ENCODE assay signal across 8 mouse cellular contexts in the genomic region with DNA sequence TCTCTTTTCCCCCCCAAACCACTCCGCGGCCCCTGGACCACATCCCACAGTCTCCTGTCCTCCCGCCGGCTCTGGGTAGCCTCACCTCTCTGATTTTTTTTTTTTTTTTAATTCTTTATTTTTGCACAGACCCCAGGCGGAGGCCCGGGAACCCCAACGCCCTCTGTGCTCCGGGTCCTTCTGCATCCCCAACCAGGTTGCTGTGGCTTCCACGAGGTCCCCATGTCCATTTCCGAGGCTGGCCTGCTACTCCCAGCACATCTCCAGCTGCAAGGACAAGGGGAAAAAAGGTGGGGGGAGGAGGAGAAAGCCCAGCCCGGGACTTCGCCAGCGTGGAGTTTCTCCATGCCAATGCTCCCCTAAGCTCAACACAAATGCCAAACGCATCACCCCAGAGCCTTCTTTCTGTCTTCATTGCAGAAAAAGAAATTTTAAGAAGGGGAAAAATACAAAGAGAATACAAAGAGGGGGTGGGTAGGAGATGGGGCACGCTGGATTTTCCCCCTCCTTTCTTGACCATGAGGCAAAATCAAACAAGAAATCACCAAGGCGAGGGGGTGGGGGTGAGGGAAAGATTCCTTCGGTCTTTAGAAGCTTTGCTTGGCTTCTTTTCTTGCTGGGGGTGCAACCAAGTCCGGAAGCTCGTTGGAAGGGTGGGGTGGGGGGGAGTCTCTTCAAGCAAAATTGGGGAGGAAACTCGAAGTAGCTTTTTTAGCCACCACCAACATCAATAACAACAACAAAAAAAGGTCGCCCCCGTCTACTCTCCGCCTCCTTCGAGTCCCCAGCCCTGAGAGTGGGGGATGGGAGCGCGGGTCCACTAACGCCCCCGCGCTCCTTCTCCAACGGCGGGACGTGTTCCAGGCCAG. TPM values are rescaled to one million over a fixed set of nuclear protein-coding genes. Genes with fewer than 3 reads are reported as not detected.
DNase-seq lines count a peak whose midpoint lies in the region; ATAC-seq lines count a peak whose summit lies in the region.

No protein-coding gene starts in this region.

- H3K9ac ChIP-seq in embryonic facial prominence, embryonic 11.5 days (replicated peaks; ENCODE audit: low read length), result peak overlapping the region; percentile 99
- H3K9ac ChIP-seq in heart, embryonic 12.5 days, result peak overlapping the region; percentile 100
- H3K9ac ChIP-seq in kidney, embryonic 15.5 days, result peak overlapping the region; percentile 95
- peak overlapping the region; percentile 71 for H3K9ac ChIP-seq in liver, embryonic 12.5 days
- peak overlapping the region; percentile 100 for H3K9ac ChIP-seq in neural tube, embryonic 12.5 days

- H3K36me3 ChIP-seq in megakaryocyte, embryonic 14.5 days (replicated peaks; ENCODE audit: low read length), result no peaks in the 10 kb centered on the region
- no peaks in the 10 kb centered on the region; the same call in 1 of the 2 replicates for H3K36me3 ChIP-seq in embryonic facial prominence, embryonic 11.5 days (replicated peaks; ENCODE audit: control insufficient read depth, insufficient read depth, low read depth, low read length)
- peaks cover 10% of the 10 kb centered on the region; the same call in 1 of the 2 replicates for H3K36me3 ChIP-seq in heart, embryonic 12.5 days
- peaks cover 3% of the 10 kb centered on the region; the same call in 1 of the 2 replicates for H3K36me3 ChIP-seq in kidney, embryonic 15.5 days
- H3K36me3 ChIP-seq in liver, embryonic 12.5 days, result no peaks in the 10 kb centered on the region
- H3K36me3 ChIP-seq in neural tube, embryonic 12.5 days, result peaks cover 4% of the 10 kb centered on the region; the same call in 1 of the 2 replicates

- H3K4me2 ChIP-seq in embryonic facial prominence, embryonic 11.5 days (ENCODE audit: low read depth, low read length), result peak overlapping the region; percentile 28
- peak overlapping the region; percentile 65 for H3K4me2 ChIP-seq in heart, embryonic 12.5 days
- H3K4me2 ChIP-seq in kidney, embryonic 15.5 days, result peak overlapping the region; percentile 65
- H3K4me2 ChIP-seq in liver, embryonic 12.5 days, result peak overlapping the region; percentile 83
- H3K4me2 ChIP-seq in neural tube, embryonic 12.5 days (replicated peaks), result peak overlapping the region; percentile 58

- no peak for ATAC-seq in megakaryocyte, adult 5-6 weeks (ENCODE audit: poor library complexity, severe bottlenecking)
- 0 out of 2 replicates have a peak, but pooled peaks have one; percentile 1 for ATAC-seq in embryonic facial prominence, embryonic 11.5 days (replicated peaks; ENCODE audit: insufficient number of reproducible peaks, low FRiP score, low TSS enrichment, low read depth)
- ATAC-seq in heart, embryonic 12.5 days (ENCODE audit: insufficient number of reproducible peaks, low FRiP score), result no peak
- ATAC-seq in kidney, embryonic 15.5 days (replicated peaks; ENCODE audit: low FRiP score), result 0 out of 2 replicates have a peak, but pooled peaks have one; percentile 5
- ATAC-seq in liver, embryonic 12.5 days, result no peak
- ATAC-seq in neural tube, embryonic 12.5 days (ENCODE audit: low FRiP score, low read depth), result no peak

- peak overlapping the region; percentile 88 for H3K4me3 ChIP-seq in megakaryocyte, embryonic 14.5 days (replicated peaks)
- peak overlapping the region; percentile 100 for H3K4me3 ChIP-seq in embryonic facial prominence, embryonic 11.5 days (ENCODE audit: low read depth, low read length)
- peak overlapping the region; percentile 99 for H3K4me3 ChIP-seq in heart, embryonic 12.5 days
- H3K4me3 ChIP-seq in kidney, embryonic 15.5 days (replicated peaks), result peak overlapping the region; percentile 72
- H3K4me3 ChIP-seq in liver, embryonic 12.5 days, result peak overlapping the region; percentile 65
- peak overlapping the region; percentile 99 for H3K4me3 ChIP-seq in neural tube, embryonic 12.5 days

- peak overlapping the region; percentile 100 for H3K27ac ChIP-seq in embryonic facial prominence, embryonic 11.5 days (replicated peaks; ENCODE audit: low read depth, low read length)
- H3K27ac ChIP-seq in heart, embryonic 12.5 days (ENCODE audit: poor library complexity, severe bottlenecking), result peak overlapping the region; percentile 100
- H3K27ac ChIP-seq in kidney, embryonic 15.5 days, result peak overlapping the region; percentile 99
- H3K27ac ChIP-seq in liver, embryonic 12.5 days, result 0 out of 2 replicates have a peak overlapping the region, but pooled peaks have one; percentile 41
- peak overlapping the region; percentile 100 for H3K27ac ChIP-seq in neural tube, embryonic 12.5 days

- H3K9me3 ChIP-seq in megakaryocyte, embryonic 14.5 days, result no peaks in the 10 kb centered on the region
- H3K9me3 ChIP-seq in embryonic facial prominence, embryonic 11.5 days (replicated peaks; ENCODE audit: control insufficient read depth, low read length), result no peaks in the 10 kb centered on the region
- H3K9me3 ChIP-seq in heart, embryonic 12.5 days (replicated peaks), result no peaks in the 10 kb centered on the region
- H3K9me3 ChIP-seq in kidney, embryonic 15.5 days (replicated peaks), result no peaks in the 10 kb centered on the region
- no peaks in the 10 kb centered on the region for H3K9me3 ChIP-seq in liver, embryonic 12.5 days (replicated peaks)
- no peaks in the 10 kb centered on the region for H3K9me3 ChIP-seq in neural tube, embryonic 12.5 days

- DNase-seq in embryonic facial prominence, embryonic 11.5 days (ENCODE audit: low spot score), result peak; percentile 80
- peak; percentile 74 for DNase-seq in thymus, postnatal 25 days

- H3K27me3 ChIP-seq in megakaryocyte, embryonic 14.5 days (replicated peaks), result peaks cover 46% of the 10 kb centered on the region
- no peaks in the 10 kb centered on the region for H3K27me3 ChIP-seq in embryonic facial prominence, embryonic 11.5 days (ENCODE audit: control insufficient read depth, insufficient read depth, low read length)
- H3K27me3 ChIP-seq in heart, embryonic 12.5 days (replicated peaks), result no peaks in the 10 kb centered on the region
- H3K27me3 ChIP-seq in kidney, embryonic 15.5 days, result no peaks in the 10 kb centered on the region
- H3K27me3 ChIP-seq in liver, embryonic 12.5 days (replicated peaks), result peaks cover 56% of the 10 kb centered on the region
- no peaks in the 10 kb centered on the region for H3K27me3 ChIP-seq in neural tube, embryonic 12.5 days (replicated peaks)

- WGBS in embryonic facial prominence, embryonic 11.5 days, result under 1% methylated on average over 32 of the region's 32 CpGs
- under 1% methylated on average over 32 of the region's 32 CpGs for WGBS in heart, embryonic 12.5 days
- under 1% methylated on average over 32 of the region's 32 CpGs for WGBS in kidney, embryonic 15.5 days
- WGBS in liver, embryonic 12.5 days (ENCODE audit: insufficient replicate concordance), result 2% methylated on average over 32 of the region's 32 CpGs
- under 1% methylated on average over 32 of the region's 32 CpGs for WGBS in neural tube, embryonic 12.5 days

- H3K4me1 ChIP-seq in megakaryocyte, embryonic 14.5 days, result peaks cover 52% of the 10 kb centered on the region
- H3K4me1 ChIP-seq in embryonic facial prominence, embryonic 11.5 days (ENCODE audit: control insufficient read depth, insufficient read depth, low read length), result no peaks in the 10 kb centered on the region
- peaks cover 15% of the 10 kb centered on the region for H3K4me1 ChIP-seq in heart, embryonic 12.5 days (replicated peaks)
- peaks cover 31% of the 10 kb centered on the region for H3K4me1 ChIP-seq in kidney, embryonic 15.5 days
- H3K4me1 ChIP-seq in liver, embryonic 12.5 days, result peaks cover 39% of the 10 kb centered on the region
- H3K4me1 ChIP-seq in neural tube, embryonic 12.5 days, result peaks cover 19% of the 10 kb centered on the region

RNA-seq across cellular contexts. Expression of a gene that starts 2.7 kb away (rescaled TPM):
- polyA plus RNA-seq in megakaryocyte, embryonic 14.5 days (2012; ENCODE audit: insufficient read depth, low replicate concordance), result 18.8 and 21.8 TPM in 2 replicates
- total RNA-seq in megakaryocyte, adult 5-6 weeks (2015), result 1.7 and 2.5 TPM in 2 replicates
- total RNA-seq in megakaryocyte, adult 5-6 weeks (2017), result 1.7 and 3.8 TPM in 2 replicates
- 111 and 126 TPM in 2 replicates for polyA plus RNA-seq in embryonic facial prominence, embryonic 11.5 days (2014; fragmentation: Nextera tagmentation; extraction: Ambion mirVana)
- polyA plus RNA-seq in heart, embryonic 12.5 days (2016; fragmentation: Nextera tagmentation; extraction: Ambion mirVana), result 78.2 and 84.1 TPM in 2 replicates
- polyA plus RNA-seq in kidney, embryonic 15.5 days (2015; fragmentation: Nextera tagmentation; extraction: Ambion mirVana), result 49.0 and 50.1 TPM in 2 replicates
- 9.3 and 11.2 TPM in 2 replicates for polyA plus RNA-seq in liver, embryonic 12.5 days (2016; fragmentation: Nextera tagmentation; extraction: Ambion mirVana)
- 255 and 261 TPM in 2 replicates for polyA plus RNA-seq in neural tube, embryonic 12.5 days (2016; fragmentation: Nextera tagmentation; extraction: Ambion mirVana)

Comparison
In these comparisons a context has a peak if more than half of its experiments do, and no peak if none do; other contexts are left out.
1. ATAC-seq: peak in embryonic facial prominence, embryonic 11.5 days (single experiment) and kidney, embryonic 15.5 days (single experiment); none in megakaryocyte, adult 5-6 weeks (single experiment), heart, embryonic 12.5 days (single experiment), liver, embryonic 12.5 days (single experiment) and neural tube, embryonic 12.5 days (single experiment).
2. H3K27ac ChIP-seq: peak in every context shown above with its lines; median percentile 100 in embryonic facial prominence, embryonic 11.5 days; 100 in heart, embryonic 12.5 days; 100 in neural tube, embryonic 12.5 days; 99 in kidney, embryonic 15.5 days; 41 in liver, embryonic 12.5 days.
3. H3K4me2 ChIP-seq: peak in every context shown above with its lines; median percentile 83 in liver, embryonic 12.5 days; 65 in heart, embryonic 12.5 days; 65 in kidney, embryonic 15.5 days; 58 in neural tube, embryonic 12.5 days; 28 in embryonic facial prominence, embryonic 11.5 days.
4. Peak in every context shown above with its lines, with median percentiles within 50 percentile points of each other: H3K4me3 ChIP-seq and H3K9ac ChIP-seq.